In the genomic region with DNA sequence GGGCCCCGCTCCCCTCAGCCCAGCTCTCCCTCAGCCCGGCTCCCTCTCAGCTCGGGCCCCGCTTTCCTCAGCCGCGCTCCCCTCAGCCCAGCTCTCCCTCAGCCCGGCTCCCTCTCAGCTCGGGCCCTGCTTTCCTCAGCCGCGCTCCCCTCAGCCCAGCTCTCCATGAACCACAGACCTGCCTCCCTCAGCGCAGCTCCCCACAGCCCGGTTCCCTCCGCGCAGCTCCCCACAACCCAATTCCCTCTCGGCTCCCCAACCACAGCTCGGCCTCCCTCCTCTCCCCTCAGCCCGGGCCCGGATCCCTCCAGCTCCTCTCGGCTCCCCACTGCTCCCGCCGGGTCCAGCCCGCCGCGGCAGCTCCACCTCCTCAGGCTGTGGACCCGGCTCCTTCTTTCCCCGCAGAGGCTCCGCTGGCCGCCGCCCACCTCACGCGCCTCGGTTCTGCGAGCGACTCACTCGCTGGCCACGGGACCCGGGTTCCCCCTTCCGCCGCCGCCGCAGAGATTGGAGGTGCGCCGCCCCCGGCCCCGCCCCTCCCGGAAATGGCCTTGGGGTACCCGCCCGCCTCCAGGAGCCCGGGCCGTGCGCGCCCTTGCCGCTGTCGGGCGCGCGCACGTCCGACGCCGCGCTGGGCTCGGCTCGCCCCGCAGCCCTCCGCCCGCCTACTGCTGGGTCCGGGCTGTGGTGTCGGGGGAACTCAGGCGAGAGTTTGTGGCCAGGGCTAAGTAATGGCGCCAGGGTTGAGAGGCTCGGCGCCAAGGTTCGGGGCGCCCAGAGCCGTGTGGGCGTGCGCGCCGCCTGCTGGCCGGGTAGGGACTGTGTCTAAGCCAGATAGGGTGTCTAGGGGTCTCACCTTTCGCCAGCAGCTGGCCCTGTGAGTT, we compare ENCODE assay signal across 8 mouse cellular contexts. TPM values are rescaled to one million over a fixed set of nuclear protein-coding genes. Genes with fewer than 3 reads are reported as not detected.
DNase-seq lines count a peak whose midpoint lies in the region; ATAC-seq and TF ChIP-seq lines count a peak whose summit lies in the region.

A gene (minus strand): TSS at position 547 of the 884 bp plus-strand sequence.

- H3K27ac ChIP-seq in ES-Bruce4 (ENCODE audit: insufficient read depth, low read length) = peak within 1 kb of the TSS; percentile 71
- peak within 1 kb of the TSS; percentile 97 for H3K27ac ChIP-seq in forebrain, embryonic 15.5 days (replicated peaks)

- WGBS in forebrain, embryonic 15.5 days = under 1% methylated on average over 77 of the region's 82 CpGs
- 1% methylated on average over 82 of the region's 82 CpGs for WGBS in lung, adult 2 months

- no peak for TF ChIP-seq POLR2A in ES-Bruce4 (IDR thresholded peaks at IDR 0.05; ENCODE audit: insufficient read depth, low read length)
- TF ChIP-seq POLR2A in lung, adult 2 months (IDR thresholded peaks at IDR 0.05; ENCODE audit: borderline replicate concordance, extremely low read depth, low read depth, low read length) = peak; percentile 56; the same call in 1 of the 2 replicates

- DNase-seq in cerebellum, adult 11 months = peak; percentile 79
- peak; percentile 82 for DNase-seq in heart, postnatal 25 days (ENCODE audit: low spot score)
- DNase-seq in layer of hippocampus, adult 18-20 months (ENCODE audit: low spot score in 2 of 2) = peak; percentile 84 to 90
- DNase-seq in lung, adult 2 months = peak; percentile 82
- DNase-seq in thymus, adult 18-20 months = peak; percentile 80 to 81

- peak within 1 kb of the TSS; percentile 77 for H3K4me2 ChIP-seq in forebrain, embryonic 15.5 days (replicated peaks)

- peak within 1 kb of the TSS; percentile 88 for H3K9ac ChIP-seq in ES-Bruce4 (ENCODE audit: low read depth, poor library complexity, severe bottlenecking)
- peak within 1 kb of the TSS; percentile 83 for H3K9ac ChIP-seq in forebrain, embryonic 15.5 days (replicated peaks)

- no peak for TF ChIP-seq EP300 in ES-Bruce4 (IDR thresholded peaks at IDR 0.05; ENCODE audit: insufficient read depth, low read depth, low read length)

- peak within 1 kb of the TSS; percentile 95 for H3K4me3 ChIP-seq in ES-Bruce4 (ENCODE audit: low read depth, low read length)
- peak within 1 kb of the TSS; percentile 86 for H3K4me3 ChIP-seq in forebrain, embryonic 15.5 days
- peak within 1 kb of the TSS; percentile 98 for H3K4me3 ChIP-seq in lung, adult 2 months (replicated peaks; ENCODE audit: extremely low read depth, low read depth, low read length)

- TF ChIP-seq CTCF in ES-Bruce4 (IDR thresholded peaks at IDR 0.05; ENCODE audit: low read depth, low read length) = peak; percentile 66
- TF ChIP-seq CTCF in lung, adult 2 months (IDR thresholded peaks at IDR 0.05; ENCODE audit: insufficient read depth, low read length) = peak; percentile 56

- ATAC-seq in forebrain, embryonic 15.5 days (replicated peaks) = peak; percentile 91
- peak; percentile 67 for ATAC-seq in neutrophil, adult 5-6 weeks (ENCODE audit: extremely low read depth, insufficient number of reproducible peaks, low FRiP score, poor library complexity, severe bottlenecking)

- intact Hi-C loops in heart, postnatal 25 days (cut with DNase I) = no loop called here

- H3K9me3 ChIP-seq in ES-Bruce4 (replicated peaks; ENCODE audit: control insufficient read depth, insufficient read depth, low read length, poor library complexity, severe bottlenecking) = no peaks in the 10 kb centered on the region
- H3K9me3 ChIP-seq in forebrain, embryonic 15.5 days = no peaks in the 10 kb centered on the region

- H3K27me3 ChIP-seq in ES-Bruce4 (ENCODE audit: control insufficient read depth, insufficient read depth, low read length, poor library complexity, severe bottlenecking) = no peaks in the 10 kb centered on the region
- no peaks in the 10 kb centered on the region for H3K27me3 ChIP-seq in forebrain, embryonic 15.5 days

- no peaks in the 10 kb centered on the region for H3K4me1 ChIP-seq in ES-Bruce4 (ENCODE audit: control insufficient read depth, insufficient read depth, low read length)
- H3K4me1 ChIP-seq in forebrain, embryonic 15.5 days = peaks cover 16% of the 10 kb centered on the region
- H3K4me1 ChIP-seq in lung, adult 2 months (ENCODE audit: control insufficient read depth, insufficient read depth, low read length) = peaks cover 2% of the 10 kb centered on the region; the same call in 1 of the 2 replicates

- H3K36me3 ChIP-seq in ES-Bruce4 (ENCODE audit: control insufficient read depth, insufficient read depth, low read length, poor library complexity, severe bottlenecking) = peaks cover 8% of the 10 kb centered on the region
- H3K36me3 ChIP-seq in forebrain, embryonic 15.5 days = 0 out of 2 replicates have a peak, but pooled peaks cover 2% of the 10 kb centered on the region

RNA-seq across cellular contexts. Expression of the gene that starts here (rescaled TPM):
- 67.6 and 73.7 TPM in 2 replicates for polyA plus RNA-seq in ES-Bruce4 (2011; ENCODE audit: insufficient read depth, insufficient read length, low read depth, missing spikeins)
- 63.6 and 65.8 TPM in 2 replicates for polyA plus RNA-seq in forebrain, embryonic 15.5 days (2015; fragmentation: Nextera tagmentation; extraction: Ambion mirVana)
- 10 to 100 TPM; 14.8 to 15.1 TPM for total RNA-seq in heart, postnatal 25 days (2021)
- 10 to 100 TPM; 20.4 to 22.8 TPM for total RNA-seq in layer of hippocampus, adult 18-20 months (2021)
- 19.0 and 29.2 TPM in 2 replicates for polyA plus RNA-seq in lung, adult 2 months (2012; rRNA removed)
- total RNA-seq in neutrophil, adult 5-6 weeks (2017) = 84.0 and 91.7 TPM in 2 replicates

Comparison
In these comparisons a context has a peak if more than half of its experiments do, and no peak if none do; other contexts are left out.
1. Peak in every context shown above with its lines: DNase-seq, ATAC-seq, H3K4me3 ChIP-seq and H3K27ac ChIP-seq.